Mouse (Mus musculus) stomach, embryonic 16.5 days (tissue): ENCODE measurements around the gene Cst7. TPM values are rescaled to one million over a fixed set of nuclear protein-coding genes. Genes with fewer than 3 reads are reported as not detected.
"Not testable (repeated sequence)": the region's sequence is repeated elsewhere in the genome, so short reads cannot be mapped to it uniquely, and the experiment has no call there.

Source experiments
- ATAC-seq: fragments of 200-750 bp; cut with Nextera tagmentation; 2 replicates; pipeline ENCODE4 v1.8.0; 2017; ENCODE audit warnings: moderate number of reproducible peaks, moderate TSS enrichment; ENCODE audit not compliant: insufficient read depth, low FRiP score
- H3K27ac ChIP-seq: fragments of 300-500 bp; sonication (generic); 2 replicates; pipeline ENCODE4 v1.5.1; 2014; ENCODE audit warnings: low read length
- H3K27me3 ChIP-seq: fragments of 300-500 bp; sonication (generic); 2 replicates; pipeline ENCODE4 v1.6.1; 2014; ENCODE audit warnings: low read length, control low read depth, mixed read lengths; ENCODE audit not compliant: control insufficient read depth, insufficient read depth
- H3K36me3 ChIP-seq: fragments of 300-500 bp; sonication (generic); 2 replicates; pipeline ENCODE4 v1.6.1; 2014; ENCODE audit warnings: low read length; ENCODE audit not compliant: control insufficient read depth, insufficient read depth
- H3K4me1 ChIP-seq: fragments of 300-500 bp; sonication (generic); 2 replicates; pipeline ENCODE4 v1.6.1; 2014; ENCODE audit warnings: low read length, control low read depth, mixed read lengths; ENCODE audit not compliant: control insufficient read depth, insufficient read depth
- H3K4me2 ChIP-seq: fragments of 300-500 bp; sonication (generic); 2 replicates; pipeline ENCODE4 v1.6.1; 2014; ENCODE audit warnings: low read depth, low read length, mixed read lengths
- H3K4me3 ChIP-seq: fragments of 300-500 bp; sonication (generic); replicated peaks from 2 replicates; pipeline ENCODE4 v1.5.1; 2014; ENCODE audit warnings: mild to moderate bottlenecking, low read length
- H3K9ac ChIP-seq: fragments of 300-500 bp; sonication (generic); 2 replicates; pipeline ENCODE4 v1.6.1; 2014; ENCODE audit warnings: low read length
- H3K9me3 ChIP-seq: fragments of 300-500 bp; sonication (generic); replicated peaks from 2 replicates; pipeline ENCODE4 v1.6.1; 2016; ENCODE audit warnings: low read length, control low read depth; ENCODE audit not compliant: control insufficient read depth
- WGBS: fragments of 180-500 bp; shearing (Covaris S2); extraction: QIAGEN DNeasy Blood & Tissue Kit; methylation state at CpG from one replicate; pipeline ENCODE4 v1.1.7; 2014; 5-methylcytosine and 5-hydroxymethylcytosine counted together
- polyA plus RNA-seq: library from polyadenylated mRNA; unstranded; fragments of >200 nt; fragmentation: Nextera tagmentation; extraction: Ambion mirVana; gene quantifications from 2 replicates; pipeline ENCODE4 v1.2.1, GENCODE M21; 2015

Cst7 gene
- polyA plus RNA-seq: 0.63 and 0.94 TPM in 2 replicates

DNA sequence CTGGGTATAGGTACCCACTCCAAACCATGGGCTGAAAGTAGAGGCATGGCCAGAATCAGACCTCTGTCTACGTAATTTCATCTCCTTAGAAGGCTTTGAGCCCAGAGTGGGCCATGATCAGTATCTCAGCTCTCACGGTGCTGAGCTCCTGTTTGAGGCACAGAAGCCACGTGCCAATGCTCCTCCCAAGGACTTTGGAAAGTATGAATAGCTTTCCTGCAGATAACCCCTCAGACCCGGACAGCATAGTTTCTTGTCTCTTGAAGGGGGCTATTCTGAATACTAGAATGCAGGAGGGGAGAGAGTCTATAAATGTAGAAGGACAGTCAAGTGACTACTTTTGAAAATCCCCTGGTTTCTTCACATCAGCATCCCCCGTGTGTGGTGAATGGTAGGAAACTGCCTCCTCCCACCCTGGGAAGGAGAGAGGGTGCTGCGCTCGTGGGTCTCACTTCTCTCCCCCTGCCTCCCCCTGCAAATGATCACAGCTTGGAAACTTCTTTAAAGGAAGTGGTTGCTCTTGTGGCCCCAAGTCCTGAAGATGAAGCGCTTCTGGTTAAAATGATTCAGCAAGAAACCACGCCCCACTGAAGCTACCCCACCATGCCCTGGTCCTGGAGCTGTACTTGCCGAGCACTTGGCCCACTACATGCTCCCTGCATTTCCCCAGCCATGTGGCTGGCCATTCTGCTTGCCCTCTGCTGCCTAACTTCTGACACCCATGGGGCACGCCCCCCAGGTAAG is at the start of gene Cst7:
Gene Cst7, plus strand, starts transcription at position 569 of the 744 bp plus-strand sequence.
- Histone ChIP-seq H3K9ac (no peak within 1 kb of the TSS), H3K36me3 (no peaks in the 10 kb centered on the region), H3K27ac (no peak within 1 kb of the TSS), H3K4me2 (no peak within 1 kb of the TSS), H3K4me1 (no peaks in the 10 kb centered on the region), H3K27me3 (no peaks in the 10 kb centered on the region), H3K4me3 (no peak within 1 kb of the TSS), H3K9me3 (no peaks in the 10 kb centered on the region)
- WGBS: 63% methylated on average over 11 of the region's 11 CpGs
- ATAC-seq: no peak

DNA sequence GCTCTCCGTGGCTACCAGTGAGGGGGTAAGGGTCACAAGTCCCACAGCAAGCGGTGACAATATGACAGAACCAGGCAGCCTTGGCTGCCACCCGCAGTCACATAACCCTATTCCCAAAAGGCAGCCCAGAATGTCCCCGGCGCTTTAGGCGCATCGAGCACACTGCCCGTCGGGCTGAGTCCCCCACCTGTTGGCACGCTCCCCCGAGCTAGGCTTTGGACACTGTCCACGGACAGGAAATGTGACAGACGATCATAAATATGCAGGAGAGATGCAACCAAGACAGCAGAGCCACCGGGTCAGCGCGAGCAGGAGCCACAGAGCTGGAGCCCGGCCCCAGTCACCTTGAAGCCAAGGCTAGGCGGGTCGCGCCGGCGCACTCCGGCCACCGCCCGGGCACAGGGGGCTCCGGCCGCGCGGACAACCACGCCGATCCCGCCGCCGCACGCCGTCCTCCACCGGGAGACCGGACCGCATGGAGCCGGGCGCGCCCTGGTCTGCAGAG is 44.5 kb upstream of the Cst7 start:
- H3K9ac ChIP-seq: peak overlapping the region; percentile 52; the same call in 1 of the 2 replicates

GRCm38 (mm10) chr2:150549576-150549975 is 20.6 kb upstream of the Cst7 start:
- H3K4me2 ChIP-seq, H3K27ac ChIP-seq, H3K9me3 ChIP-seq, H3K27me3 ChIP-seq, H3K4me1 ChIP-seq, H3K9ac ChIP-seq, H3K36me3 ChIP-seq, ATAC-seq, H3K4me3 ChIP-seq: not testable (repeated sequence)
- WGBS: 75% methylated on average over 10 of the region's 10 CpGs

More for the DNA sequence above, 44.5 kb upstream of the Cst7 start:
- H3K4me1 ChIP-seq: no peaks in the 10 kb centered on the region
- H3K4me3 ChIP-seq: peak overlapping the region; percentile 44
- no peak for ATAC-seq
- peak overlapping the region; percentile 65 for H3K4me2 ChIP-seq
- peaks cover 7% of the 10 kb centered on the region for H3K27me3 ChIP-seq
- no peaks in the 10 kb centered on the region for H3K9me3 ChIP-seq
- H3K27ac ChIP-seq: no peak overlapping the region
- WGBS: 2% methylated on average over 42 of the region's 42 CpGs
- no peaks in the 10 kb centered on the region for H3K36me3 ChIP-seq

GRCm38 (mm10) chr2:150558568-150558967 is 11.6 kb upstream of the Cst7 start:
- no peak for ATAC-seq
- no peak overlapping the region for H3K4me2 ChIP-seq

DNA sequence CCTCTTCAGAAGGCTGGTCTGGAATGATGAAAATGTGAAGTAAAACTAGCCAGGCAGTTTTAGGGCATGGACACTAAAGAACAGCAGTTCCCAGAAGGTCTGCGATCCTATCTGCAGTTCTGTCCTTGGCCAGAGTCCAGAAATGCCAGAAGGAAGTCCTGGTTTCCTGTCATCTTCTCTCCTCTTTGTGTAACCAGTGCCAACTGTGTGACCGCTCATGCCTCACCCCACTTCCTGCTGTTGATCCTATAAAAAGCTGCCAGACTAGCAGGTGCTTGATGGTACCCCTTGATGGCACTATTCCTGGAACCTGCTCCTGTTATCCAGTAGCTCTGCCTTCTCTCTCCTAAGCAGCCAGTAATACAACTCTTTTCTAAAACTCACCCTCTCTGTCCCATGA is 3.2 kb upstream of the Cst7 start:
- Histone ChIP-seq H3K4me1 (no peaks in the 10 kb centered on the region), H3K27me3 (no peaks in the 10 kb centered on the region), H3K9ac (no peak overlapping the region), H3K27ac (no peak overlapping the region), H3K36me3 (no peaks in the 10 kb centered on the region), H3K4me3 (no peak overlapping the region), H3K9me3 (no peaks in the 10 kb centered on the region), H3K4me2 (no peak overlapping the region)
- no peak for ATAC-seq
- 64% methylated on average over 2 of the region's 2 CpGs for whole genome bisulfite sequencing

More at GRCm38 (mm10) chr2:150558568-150558967, 11.6 kb upstream of the Cst7 start:
- Histone ChIP-seq H3K27me3 (no peaks in the 10 kb centered on the region), H3K9me3 (no peaks in the 10 kb centered on the region), H3K4me3 (no peak overlapping the region), H3K36me3 (no peaks in the 10 kb centered on the region), H3K27ac (no peak overlapping the region), H3K4me1 (no peaks in the 10 kb centered on the region), H3K9ac (no peak overlapping the region)
- WGBS: 55% methylated on average over 3 of the region's 3 CpGs

- Histone ChIP-seq H3K4me1 (no peaks in the 10 kb centered on the region), H3K36me3 (no peaks in the 10 kb centered on the region), H3K4me2 (no peak overlapping the region), H3K4me3 (no peak overlapping the region), H3K27me3 (no peaks in the 10 kb centered on the region), H3K9me3 (no peaks in the 10 kb centered on the region), H3K27ac (no peak overlapping the region), H3K9ac (no peak overlapping the region)
- ATAC-seq: no peak
- 80% methylated on average over 2 of the region's 2 CpGs for WGBS
Measured at GRCm38 (mm10) chr2:150570761-150571160, 546 bp downstream of the Cst7 start.

GRCm38 (mm10) chr2:150572463-150572862 is 2.2 kb downstream of the Cst7 start:
- Histone ChIP-seq H3K36me3 (no peaks in the 10 kb centered on the region), H3K4me3 (no peak overlapping the region), H3K9ac (no peak overlapping the region), H3K4me2 (no peak overlapping the region), H3K27ac (no peak overlapping the region), H3K27me3 (no peaks in the 10 kb centered on the region), H3K9me3 (no peaks in the 10 kb centered on the region), H3K4me1 (no peaks in the 10 kb centered on the region)
- WGBS: 80% methylated on average over 3 of the region's 3 CpGs
- no peak for ATAC-seq

DNA sequence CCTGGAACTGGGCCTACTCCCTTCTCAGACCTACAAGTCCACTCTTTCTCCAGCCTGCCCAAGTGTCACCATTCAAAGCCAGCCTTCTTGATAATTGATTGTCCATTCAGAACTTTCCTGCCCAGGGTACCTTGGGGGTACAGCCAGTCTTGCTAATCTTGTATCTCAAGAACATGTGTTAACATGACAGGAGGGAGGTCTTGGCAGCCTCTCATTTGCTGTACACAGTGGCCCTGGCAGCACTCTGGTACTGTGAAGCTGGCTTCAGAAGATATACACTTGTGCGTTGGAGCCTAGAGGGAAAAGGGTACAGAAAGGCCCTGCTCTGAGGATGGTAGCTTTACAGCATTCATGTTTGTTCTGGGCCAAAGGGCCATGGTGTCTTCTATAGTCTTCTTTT is 6.0 kb downstream of the Cst7 start:
- WGBS: 94% methylated on average over 1 of the region's 1 CpGs
- Histone ChIP-seq H3K4me3 (no peak overlapping the region), H3K9me3 (no peaks in the 10 kb centered on the region), H3K27me3 (no peaks in the 10 kb centered on the region), H3K27ac (no peak overlapping the region), H3K4me2 (no peak overlapping the region), H3K36me3 (no peaks in the 10 kb centered on the region), H3K9ac (no peak overlapping the region), H3K4me1 (no peaks in the 10 kb centered on the region)
- ATAC-seq: no peak

DNA sequence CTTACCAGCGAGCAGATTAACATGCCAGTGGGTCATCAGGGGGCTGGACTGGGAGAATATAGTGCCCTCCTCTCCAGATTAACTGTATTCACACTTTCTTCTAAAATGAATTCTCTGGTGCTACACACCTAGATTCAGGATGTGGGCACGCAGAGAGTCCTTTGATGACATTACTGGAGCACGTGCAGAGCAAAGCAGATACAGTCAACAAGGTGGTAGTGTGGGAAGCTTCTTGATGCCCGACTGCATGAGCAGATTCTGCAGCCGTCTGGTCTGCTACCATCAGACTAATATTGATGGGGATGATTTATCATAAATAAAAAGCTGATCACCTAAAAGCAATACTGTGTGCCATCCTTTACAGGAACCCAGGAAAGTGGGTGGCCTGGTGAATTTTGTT is 8.4 kb downstream of the Cst7 start:
- H3K4me2 ChIP-seq: no peak overlapping the region
- H3K9me3 ChIP-seq: no peaks in the 10 kb centered on the region
- H3K4me1 ChIP-seq: no peaks in the 10 kb centered on the region
- no peak overlapping the region for H3K4me3 ChIP-seq
- H3K9ac ChIP-seq: no peak overlapping the region
- H3K27me3 ChIP-seq: no peaks in the 10 kb centered on the region
- no peak for ATAC-seq
- no peak overlapping the region for H3K27ac ChIP-seq
- 75% methylated on average over 5 of the region's 5 CpGs for WGBS
- H3K36me3 ChIP-seq: peaks cover under 1% of the 10 kb centered on the region
